ENCODE assay signal across 16 mouse cellular contexts in the genomic region with DNA sequence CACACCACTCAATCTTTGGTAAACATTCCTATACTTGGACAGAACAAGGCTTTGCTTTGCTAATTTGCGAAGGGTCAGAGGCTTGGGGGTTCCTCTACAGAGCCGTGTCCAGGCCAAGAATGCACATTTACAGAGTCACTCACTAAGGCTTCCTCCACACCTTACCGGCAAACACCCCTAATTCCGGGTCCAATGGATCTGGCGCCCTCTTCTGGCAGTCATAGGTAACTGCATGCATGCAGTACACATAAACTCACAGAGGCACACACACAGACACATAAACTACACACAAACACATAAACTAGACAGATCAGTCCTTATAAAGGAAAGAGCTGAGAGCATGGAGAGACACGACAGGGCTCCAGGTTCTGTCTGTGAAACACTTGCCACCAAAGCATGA.
A peak's percentile ranks its signal among the peaks of the same experiment; 100 is the strongest.
DNase-seq lines count a peak whose midpoint lies in the region; ATAC-seq and TF ChIP-seq lines count a peak whose summit lies in the region.
"Had no signal": no experiment of that assay in that cellular context is flagged by ENCODE, and none has a peak within 500 bp of the region (broad histone marks: within the 10 kb centered on the region; RNA-seq: fewer than 3 reads in every experiment).

No protein-coding gene starts in this region.

- no peak overlapping the region for H3K4me3 ChIP-seq in forebrain, postnatal 0 days (ENCODE audit: low read depth, low read length)
- H3K4me3 ChIP-seq in forebrain, embryonic 14.5 days (ENCODE audit: low read depth, low read length): no peak overlapping the region
- no peak overlapping the region for H3K4me3 ChIP-seq in liver, adult 2 months (ENCODE audit: insufficient read depth, low read depth, low read length)
- no peak overlapping the region for H3K4me3 ChIP-seq in liver, embryonic 12.5 days
- no peak overlapping the region for H3K4me3 ChIP-seq in bone marrow, adult 2 months (replicated peaks; ENCODE audit: control insufficient read depth, low read depth, low read length)
- H3K4me3 ChIP-seq in midbrain, embryonic 10.5 days: no peak overlapping the region
- H3K4me3 ChIP-seq: myocyte had no signal

- no peak for DNase-seq in forebrain, postnatal 0 days
- no peak for DNase-seq in forebrain, embryonic 14.5 days (ENCODE audit: low spot score)
- no peak for DNase-seq in liver, adult 2 months (ENCODE audit: extremely low read depth, low read depth, low spot score)
- DNase-seq in A20 (ENCODE audit: low read depth, low spot score): peak; percentile 8
- no peak for DNase-seq in frontal cortex, adult 2 months (ENCODE audit: extremely low spot score in 1 of 2, low spot score in 1 of 2)
- DNase-seq in midbrain, embryonic 10.5 days (ENCODE audit: low spot score): no peak
- DNase-seq: cerebellum, adult 11-12 months; kidney, adult 9 months; left cerebral cortex, postnatal 4 days; right cerebral cortex, postnatal 14 days; thymus, postnatal 14 days had no signal

- TF ChIP-seq POLR2A in liver, adult 2 months (IDR thresholded peaks at IDR 0.05; ENCODE audit: extremely low read depth, insufficient read depth, low read length): no peak
- TF ChIP-seq POLR2A in bone marrow, adult 2 months (IDR thresholded peaks at IDR 0.05; ENCODE audit: borderline replicate concordance, control insufficient read depth, low read depth, low read length): no peak

- no peaks in the 10 kb centered on the region for H3K36me3 ChIP-seq in forebrain, postnatal 0 days (ENCODE audit: insufficient read depth)
- H3K36me3 ChIP-seq in forebrain, embryonic 14.5 days (ENCODE audit: control insufficient read depth, insufficient read depth, low read length): no peaks in the 10 kb centered on the region
- H3K36me3 ChIP-seq in liver, adult 2 months (ENCODE audit: control insufficient read depth, insufficient read depth, low read length): no peaks in the 10 kb centered on the region
- no peaks in the 10 kb centered on the region for H3K36me3 ChIP-seq in liver, embryonic 12.5 days
- no peaks in the 10 kb centered on the region for H3K36me3 ChIP-seq in midbrain, embryonic 10.5 days

- TF ChIP-seq CTCF in forebrain, postnatal 0 days (IDR thresholded peaks at IDR 0.05; ENCODE audit: low read depth): peak; percentile 61
- TF ChIP-seq CTCF in liver, adult 2 months (IDR thresholded peaks at IDR 0.05; ENCODE audit: low read depth, low read length): peak; percentile 43; the same call in 1 of the 2 replicates
- peak; percentile 48 for TF ChIP-seq CTCF in bone marrow, adult 2 months (IDR thresholded peaks at IDR 0.05; ENCODE audit: control insufficient read depth, insufficient read depth, low read length)

- H3K4me1 ChIP-seq in forebrain, postnatal 0 days (ENCODE audit: insufficient read depth): no peaks in the 10 kb centered on the region
- no peaks in the 10 kb centered on the region for H3K4me1 ChIP-seq in forebrain, embryonic 14.5 days (ENCODE audit: control insufficient read depth, insufficient read depth, low read length)
- no peaks in the 10 kb centered on the region for H3K4me1 ChIP-seq in liver, adult 2 months (ENCODE audit: control insufficient read depth, insufficient read depth, low read length)
- no peaks in the 10 kb centered on the region for H3K4me1 ChIP-seq in liver, embryonic 12.5 days
- H3K4me1 ChIP-seq in bone marrow, adult 2 months (ENCODE audit: control insufficient read depth, insufficient read depth, low read length): no peaks in the 10 kb centered on the region
- peaks cover 12% of the 10 kb centered on the region; the same call in 1 of the 2 replicates for H3K4me1 ChIP-seq in midbrain, embryonic 10.5 days

- no peak for ATAC-seq in forebrain, postnatal 0 days
- ATAC-seq in forebrain, embryonic 14.5 days: no peak
- ATAC-seq in liver, embryonic 12.5 days: no peak
- ATAC-seq: activated CD4-positive, CD25-positive, alpha-beta regulatory T cell, adult 4 months had no signal

- no peak overlapping the region for H3K4me2 ChIP-seq in forebrain, postnatal 0 days (ENCODE audit: low read depth)
- H3K4me2 ChIP-seq in forebrain, embryonic 14.5 days (ENCODE audit: low read length): no peak overlapping the region
- no peak overlapping the region for H3K4me2 ChIP-seq in liver, embryonic 12.5 days
- H3K4me2 ChIP-seq: hindbrain, embryonic 14.5 days had no signal

- H3K27ac ChIP-seq in forebrain, postnatal 0 days (ENCODE audit: low read depth, low read length): no peak overlapping the region
- H3K27ac ChIP-seq in forebrain, embryonic 14.5 days (ENCODE audit: low read depth, low read length): no peak overlapping the region
- no peak overlapping the region for H3K27ac ChIP-seq in liver, adult 2 months (replicated peaks; ENCODE audit: insufficient read depth, low read depth, low read length)
- H3K27ac ChIP-seq in liver, embryonic 12.5 days: no peak overlapping the region
- no peak overlapping the region for H3K27ac ChIP-seq in bone marrow, adult 2 months (ENCODE audit: control insufficient read depth, insufficient read depth, low read depth, low read length, poor library complexity)
- no peak overlapping the region for H3K27ac ChIP-seq in midbrain, embryonic 10.5 days (replicated peaks)
- H3K27ac ChIP-seq: hindbrain, embryonic 14.5 days had no signal

- no peaks in the 10 kb centered on the region for H3K27me3 ChIP-seq in forebrain, postnatal 0 days (ENCODE audit: insufficient read depth, low read length)
- H3K27me3 ChIP-seq in forebrain, embryonic 14.5 days (replicated peaks; ENCODE audit: control insufficient read depth, insufficient read depth, low read length): no peaks in the 10 kb centered on the region
- H3K27me3 ChIP-seq in liver, adult 2 months (ENCODE audit: control insufficient read depth, insufficient read depth, low read length): no peaks in the 10 kb centered on the region
- H3K27me3 ChIP-seq in liver, embryonic 12.5 days (replicated peaks): peaks cover 26% of the 10 kb centered on the region
- H3K27me3 ChIP-seq in midbrain, embryonic 10.5 days (ENCODE audit: low read depth, poor library complexity, severe bottlenecking): peaks cover 95% of the 10 kb centered on the region

- 90% methylated on average over 6 of the region's 6 CpGs for WGBS in forebrain, postnatal 0 days
- WGBS in forebrain, embryonic 14.5 days: 92% methylated on average over 6 of the region's 6 CpGs
- WGBS in liver, adult 2 months: 89% methylated on average over 6 of the region's 6 CpGs
- WGBS in liver, embryonic 12.5 days (ENCODE audit: insufficient replicate concordance): 73% methylated on average over 6 of the region's 6 CpGs
- 80% methylated on average over 6 of the region's 6 CpGs for WGBS in bone marrow, adult 2 months
- WGBS in midbrain, embryonic 10.5 days: 89% methylated on average over 6 of the region's 6 CpGs

- no peak overlapping the region for H3K9ac ChIP-seq in forebrain, postnatal 0 days
- H3K9ac ChIP-seq in forebrain, embryonic 14.5 days (ENCODE audit: low read length): no peak overlapping the region
- H3K9ac ChIP-seq in liver, adult 2 months (ENCODE audit: low read depth, low read length): no peak overlapping the region
- no peak overlapping the region for H3K9ac ChIP-seq in liver, embryonic 12.5 days
- H3K9ac ChIP-seq: hindbrain, embryonic 14.5 days had no signal

- H3K9me3 ChIP-seq in forebrain, postnatal 0 days (ENCODE audit: low read length): no peaks in the 10 kb centered on the region
- H3K9me3 ChIP-seq in forebrain, embryonic 14.5 days (replicated peaks; ENCODE audit: control insufficient read depth, low read length): peaks cover 5% of the 10 kb centered on the region
- H3K9me3 ChIP-seq in liver, embryonic 12.5 days (replicated peaks): peaks cover 4% of the 10 kb centered on the region; the same call in 1 of the 2 replicates
- H3K9me3 ChIP-seq in midbrain, embryonic 10.5 days (replicated peaks): peaks cover 8% of the 10 kb centered on the region

- no peaks in the 10 kb centered on the region for H3K79me2 ChIP-seq in liver, adult 2 months (ENCODE audit: control insufficient read depth, insufficient read depth, low read length)
